Mouse (Mus musculus): Measurements from ENCODE around the gene Fbxo44. TPM values are rescaled to one million over a fixed set of nuclear protein-coding genes. Genes with fewer than 3 reads are reported as not detected.
"Not testable (repeated sequence)": the region's sequence is repeated elsewhere in the genome, so short reads cannot be mapped to it uniquely, and the experiment has no call there.

The Fbxo44 gene
- polyA plus RNA-seq, 1 experiment from 2014 or later = 2.9 TPM

DNA sequence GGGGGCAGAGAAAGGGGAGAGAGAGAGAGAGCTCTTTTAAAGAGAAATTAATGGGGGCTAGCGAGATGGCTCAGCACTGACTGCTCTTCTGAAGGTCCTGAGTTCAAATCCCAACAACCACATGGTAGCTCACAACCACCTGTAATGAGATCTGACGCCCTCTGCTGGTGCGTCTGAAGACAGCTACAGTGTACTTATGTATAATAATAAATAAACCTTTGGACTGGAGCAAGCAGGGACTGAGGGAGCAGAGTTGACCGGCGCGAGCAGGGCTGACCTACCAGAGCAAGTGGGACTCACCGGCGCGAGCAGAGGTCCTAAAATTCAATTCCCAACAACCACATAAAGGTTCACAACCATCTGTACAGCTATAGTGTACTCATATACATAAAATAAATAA lies 40.7 kb downstream of the Fbxo44 start:
- not testable (repeated sequence) for H3K36me3 ChIP-seq (ENCODE audit: control insufficient read depth, insufficient read depth, low read length); H3K27ac ChIP-seq (ENCODE audit: low read depth, low read length); H3K4me1 ChIP-seq (replicated peaks; ENCODE audit: control insufficient read depth, insufficient read depth, low read length); DNase-seq (ENCODE audit: low spot score); H3K9ac ChIP-seq (ENCODE audit: low read depth, low read length); H3K4me2 ChIP-seq; H3K9me3 ChIP-seq (ENCODE audit: control insufficient read depth, low read length); ATAC-seq (replicated peaks; ENCODE audit: low FRiP score); H3K4me3 ChIP-seq (ENCODE audit: low read depth, low read length); H3K27me3 ChIP-seq (replicated peaks; ENCODE audit: control insufficient read depth, insufficient read depth, low read length)
- 76% methylated on average over 9 of the region's 9 CpGs for WGBS

DNA sequence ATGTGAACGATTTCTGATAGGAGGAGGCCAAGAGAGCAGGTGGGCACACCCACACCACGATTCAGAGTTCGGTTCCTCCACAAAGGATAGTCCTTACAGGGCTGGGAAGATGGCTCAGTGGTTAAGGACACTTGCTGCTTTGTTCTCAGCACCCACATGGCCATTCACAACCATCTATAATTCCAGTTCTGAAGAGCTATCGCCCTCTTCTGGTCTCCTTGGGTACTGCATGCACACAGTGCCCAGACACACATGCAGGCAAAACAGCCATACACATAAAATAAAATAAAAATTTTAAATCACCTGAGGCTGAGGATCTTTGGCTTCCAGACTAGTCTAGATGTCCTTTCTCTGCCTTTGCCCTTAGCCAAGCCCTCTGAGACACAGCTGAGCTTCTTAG lies 42.9 kb downstream of the Fbxo44 start:
- Histone ChIP-seq H3K4me1 (replicated peaks; ENCODE audit: control insufficient read depth, insufficient read depth, low read length) (no peaks in the 10 kb centered on the region), H3K9ac (ENCODE audit: low read depth, low read length) (no peak overlapping the region), H3K9me3 (ENCODE audit: control insufficient read depth, low read length) (no peaks in the 10 kb centered on the region; the same call in 1 of the 2 replicates), H3K4me2 (no peak overlapping the region), H3K27ac (ENCODE audit: low read depth, low read length) (no peak overlapping the region), H3K36me3 (ENCODE audit: control insufficient read depth, insufficient read depth, low read length) (no peaks in the 10 kb centered on the region), H3K27me3 (replicated peaks; ENCODE audit: control insufficient read depth, insufficient read depth, low read length) (peaks cover 9% of the 10 kb centered on the region), H3K4me3 (ENCODE audit: low read depth, low read length) (no peak overlapping the region)
- 67% methylated on average over 4 of the region's 4 CpGs for WGBS
- DNase-seq (ENCODE audit: low spot score) = no peak
- ATAC-seq (replicated peaks; ENCODE audit: low FRiP score) = no peak

DNA sequence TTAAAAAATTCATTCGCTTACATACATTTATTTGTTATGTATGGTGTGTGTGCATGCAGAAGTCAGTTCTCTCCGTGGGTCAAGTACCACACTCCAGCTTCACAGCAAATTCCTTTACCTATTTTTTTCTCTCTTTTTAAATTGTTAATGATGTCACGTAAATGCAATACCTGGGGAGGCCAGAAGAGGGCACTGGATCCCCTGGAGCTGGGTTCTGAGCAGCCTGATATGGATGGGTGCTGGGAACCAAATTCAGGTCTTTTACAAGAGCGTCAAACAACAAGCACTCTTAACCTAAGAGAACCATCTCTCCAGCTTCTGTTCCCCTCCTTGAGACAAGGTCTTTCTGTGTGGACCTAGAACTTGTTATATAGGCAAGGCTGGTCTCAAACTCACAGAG lies 43.6 kb downstream of the Fbxo44 start:
- H3K36me3 ChIP-seq (ENCODE audit: control insufficient read depth, insufficient read depth, low read length) = no peaks in the 10 kb centered on the region
- H3K9me3 ChIP-seq (ENCODE audit: control insufficient read depth, low read length) = no peaks in the 10 kb centered on the region; the same call in 1 of the 2 replicates
- H3K4me2 ChIP-seq = no peak overlapping the region
- no peak overlapping the region for H3K4me3 ChIP-seq (ENCODE audit: low read depth, low read length)
- ATAC-seq (replicated peaks; ENCODE audit: low FRiP score) (no peak), DNase-seq (ENCODE audit: low spot score) (no peak)
- WGBS = 65% methylated on average over 4 of the region's 4 CpGs
- H3K27me3 ChIP-seq (replicated peaks; ENCODE audit: control insufficient read depth, insufficient read depth, low read length) = peaks cover 9% of the 10 kb centered on the region
- no peak overlapping the region for H3K27ac ChIP-seq (ENCODE audit: low read depth, low read length)
- H3K4me1 ChIP-seq (replicated peaks; ENCODE audit: control insufficient read depth, insufficient read depth, low read length) = no peaks in the 10 kb centered on the region
- H3K9ac ChIP-seq (ENCODE audit: low read depth, low read length) = no peak overlapping the region

DNA sequence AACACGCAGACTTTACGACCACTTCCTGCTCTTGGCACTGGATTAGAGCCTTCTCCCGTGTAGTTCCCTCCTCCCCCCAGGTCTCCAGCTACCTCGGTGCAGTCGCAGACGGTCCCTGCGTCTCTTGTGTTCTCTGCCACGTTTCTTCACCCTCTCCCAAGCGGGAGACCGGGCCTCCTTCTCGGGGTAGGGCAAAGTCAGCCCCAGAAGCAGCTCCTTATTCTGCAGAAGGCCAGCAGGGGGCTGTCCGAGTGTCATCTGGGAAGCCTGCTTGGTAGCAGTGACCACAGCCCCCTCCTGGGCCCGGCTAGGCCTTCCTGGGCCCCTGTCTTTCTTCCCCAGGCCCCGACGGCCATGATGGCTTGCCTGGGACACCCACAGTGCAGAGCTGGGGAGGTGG lies 44.8 kb downstream of the Fbxo44 start:
- peak; percentile 33; the same call in 1 of the 2 replicates for ATAC-seq (replicated peaks; ENCODE audit: low FRiP score)
- no peaks in the 10 kb centered on the region for H3K36me3 ChIP-seq (ENCODE audit: control insufficient read depth, insufficient read depth, low read length)
- 3% methylated on average over 15 of the region's 15 CpGs for WGBS
- no peak overlapping the region for H3K4me3 ChIP-seq (ENCODE audit: low read depth, low read length)
- no peak overlapping the region for H3K9ac ChIP-seq (ENCODE audit: low read depth, low read length)
- H3K27ac ChIP-seq (ENCODE audit: low read depth, low read length) = no peak overlapping the region
- no peaks in the 10 kb centered on the region for H3K4me1 ChIP-seq (replicated peaks; ENCODE audit: control insufficient read depth, insufficient read depth, low read length)
- no peaks in the 10 kb centered on the region; the same call in 1 of the 2 replicates for H3K9me3 ChIP-seq (ENCODE audit: control insufficient read depth, low read length)
- peak overlapping the region; percentile 18; the same call in 1 of the 2 replicates for H3K4me2 ChIP-seq
- H3K27me3 ChIP-seq (replicated peaks; ENCODE audit: control insufficient read depth, insufficient read depth, low read length) = peaks cover 3% of the 10 kb centered on the region
- no peak for DNase-seq (ENCODE audit: low spot score)

DNA sequence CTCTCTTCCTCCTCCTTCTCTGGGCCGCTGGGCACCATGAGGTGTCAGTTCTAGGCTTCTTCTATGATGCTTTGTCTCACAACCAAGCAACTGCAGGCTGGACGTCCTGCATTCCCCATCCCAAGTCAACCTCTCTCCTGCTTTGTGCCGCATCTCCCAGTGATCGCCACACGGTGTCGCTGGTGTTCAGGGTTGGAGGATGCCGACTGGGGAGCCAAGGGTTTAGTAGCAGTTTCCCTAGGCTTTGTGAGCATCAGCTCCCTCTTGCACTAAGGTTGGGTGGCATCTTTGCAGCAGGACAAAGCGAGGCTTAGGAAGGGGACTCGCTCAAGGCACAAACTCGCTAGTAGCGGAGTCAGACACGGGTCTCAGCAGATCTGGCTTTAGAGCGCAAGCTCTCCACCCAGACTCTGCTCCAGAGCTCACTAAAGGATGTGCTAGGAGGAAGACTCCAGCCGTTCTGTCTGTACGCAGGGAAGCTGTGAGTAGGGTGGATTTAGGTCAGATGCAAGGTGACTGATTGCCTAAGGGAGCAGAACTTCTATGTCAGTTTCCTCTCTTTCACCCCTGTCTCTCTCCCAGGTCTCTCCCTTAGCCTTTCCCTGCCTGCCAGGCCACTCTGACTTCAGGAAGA lies 45.4 kb downstream of the Fbxo44 start:
- no peak overlapping the region for H3K27ac ChIP-seq (ENCODE audit: low read depth, low read length)
- H3K9me3 ChIP-seq (ENCODE audit: control insufficient read depth, low read length) = no peaks in the 10 kb centered on the region; the same call in 1 of the 2 replicates
- WGBS = 6% methylated on average over 15 of the region's 15 CpGs
- ATAC-seq (replicated peaks; ENCODE audit: low FRiP score) (peak; percentile 56; the same call in 1 of the 2 replicates), DNase-seq (ENCODE audit: low spot score) (peak; percentile 81)
- no peak overlapping the region for H3K9ac ChIP-seq (ENCODE audit: low read depth, low read length)
- H3K36me3 ChIP-seq (ENCODE audit: control insufficient read depth, insufficient read depth, low read length) = no peaks in the 10 kb centered on the region
- no peaks in the 10 kb centered on the region for H3K4me1 ChIP-seq (replicated peaks; ENCODE audit: control insufficient read depth, insufficient read depth, low read length)
- no peak overlapping the region for H3K4me3 ChIP-seq (ENCODE audit: low read depth, low read length)
- H3K4me2 ChIP-seq = no peak overlapping the region
- peaks cover 3% of the 10 kb centered on the region for H3K27me3 ChIP-seq (replicated peaks; ENCODE audit: control insufficient read depth, insufficient read depth, low read length)

DNA sequence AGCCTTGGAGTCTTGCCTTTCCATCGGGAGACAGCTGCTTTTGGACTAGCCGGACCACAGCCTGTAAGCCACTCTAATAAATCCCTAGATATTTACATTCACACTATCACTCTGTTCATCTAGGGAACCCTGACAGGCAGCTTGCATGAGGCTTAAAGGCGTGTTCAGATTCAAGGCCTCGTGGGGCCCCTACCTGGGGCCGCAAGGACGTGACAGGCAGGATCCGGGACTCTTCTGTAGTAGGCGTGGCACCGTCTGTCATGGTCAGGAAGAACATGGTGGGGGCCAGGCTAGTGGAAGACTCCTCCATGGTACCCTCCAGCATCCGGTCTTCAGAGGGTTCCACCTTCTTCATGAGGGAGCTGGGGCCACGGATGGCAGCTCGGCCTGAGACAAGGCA lies 47.8 kb downstream of the Fbxo44 start:
- ATAC-seq (replicated peaks; ENCODE audit: low FRiP score) (no peak), DNase-seq (ENCODE audit: low spot score) (no peak)
- H3K27me3 ChIP-seq (replicated peaks; ENCODE audit: control insufficient read depth, insufficient read depth, low read length) = peaks cover 9% of the 10 kb centered on the region; the same call in 1 of the 2 replicates
- H3K4me1 ChIP-seq (replicated peaks; ENCODE audit: control insufficient read depth, insufficient read depth, low read length) = peaks cover 5% of the 10 kb centered on the region
- no peak overlapping the region for H3K4me2 ChIP-seq
- H3K4me3 ChIP-seq (ENCODE audit: low read depth, low read length) = no peak overlapping the region
- H3K36me3 ChIP-seq (ENCODE audit: control insufficient read depth, insufficient read depth, low read length) = no peaks in the 10 kb centered on the region
- H3K9ac ChIP-seq (ENCODE audit: low read depth, low read length) = no peak overlapping the region
- no peaks in the 10 kb centered on the region; the same call in 1 of the 2 replicates for H3K9me3 ChIP-seq (ENCODE audit: control insufficient read depth, low read length)
- no peak overlapping the region for H3K27ac ChIP-seq (ENCODE audit: low read depth, low read length)
- 69% methylated on average over 12 of the region's 12 CpGs for WGBS

DNA sequence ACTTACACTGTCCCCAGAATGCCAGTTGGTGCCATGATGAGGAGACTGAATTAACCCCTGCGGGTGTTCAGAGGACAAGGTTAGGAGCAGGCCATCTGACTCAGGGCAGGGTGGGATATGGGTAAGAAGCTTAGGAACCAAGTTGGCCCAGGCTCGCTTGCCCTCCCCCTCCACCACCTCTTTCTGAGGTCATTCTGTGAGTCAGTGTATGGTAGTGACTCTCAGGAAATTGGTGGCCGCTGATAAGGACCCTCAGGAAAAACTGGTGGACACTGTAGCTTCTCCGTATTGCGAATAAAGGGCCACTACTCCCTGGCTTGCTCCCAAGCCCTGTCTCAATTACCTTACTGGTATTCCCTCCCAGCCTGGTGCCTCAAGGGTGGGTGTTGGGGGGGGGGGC lies 51.1 kb downstream of the Fbxo44 start:
- no peak overlapping the region for H3K4me3 ChIP-seq (ENCODE audit: low read depth, low read length)
- H3K4me2 ChIP-seq = peak overlapping the region; percentile 18; the same call in 1 of the 2 replicates
- H3K4me1 ChIP-seq (replicated peaks; ENCODE audit: control insufficient read depth, insufficient read depth, low read length) = peaks cover 7% of the 10 kb centered on the region
- WGBS = 32% methylated on average over 5 of the region's 5 CpGs
- no peaks in the 10 kb centered on the region for H3K36me3 ChIP-seq (ENCODE audit: control insufficient read depth, insufficient read depth, low read length)
- ATAC-seq (replicated peaks; ENCODE audit: low FRiP score) = peak; percentile 52
- no peak for DNase-seq (ENCODE audit: low spot score)
- H3K9ac ChIP-seq (ENCODE audit: low read depth, low read length) = no peak overlapping the region
- H3K27ac ChIP-seq (ENCODE audit: low read depth, low read length) = no peak overlapping the region; the same call in 1 of the 2 replicates
- H3K9me3 ChIP-seq (ENCODE audit: control insufficient read depth, low read length) = no peaks in the 10 kb centered on the region
- H3K27me3 ChIP-seq (replicated peaks; ENCODE audit: control insufficient read depth, insufficient read depth, low read length) = peaks cover 9% of the 10 kb centered on the region; the same call in 1 of the 2 replicates

DNA sequence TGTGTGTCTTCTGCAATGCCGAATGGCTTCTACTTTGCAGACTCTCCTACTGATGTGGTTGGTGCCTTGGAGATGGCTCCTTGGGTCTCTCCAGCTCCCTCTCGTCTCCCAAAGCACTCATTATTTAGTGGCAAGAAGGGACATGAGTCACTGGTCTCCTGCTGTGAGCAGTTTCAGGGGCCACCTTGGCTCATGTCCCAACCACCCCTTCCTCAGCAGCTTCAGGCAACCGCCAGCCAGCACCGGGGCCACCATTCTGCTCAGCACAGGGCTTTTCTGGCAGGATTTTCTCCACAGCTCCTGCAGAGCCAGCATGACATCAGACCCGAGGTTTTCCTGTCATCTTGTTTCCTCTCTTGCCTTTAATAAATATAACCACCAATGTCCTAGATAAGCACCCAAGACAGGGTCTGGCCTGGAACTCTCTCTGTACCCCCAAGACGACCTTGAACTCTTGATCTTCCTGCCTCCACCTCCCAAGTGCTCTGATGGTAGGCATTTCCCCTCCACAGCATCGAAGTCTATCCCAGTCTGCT lies 51.6 kb downstream of the Fbxo44 start:
- H3K9me3 ChIP-seq (ENCODE audit: control insufficient read depth, low read length) = no peaks in the 10 kb centered on the region
- peaks cover 7% of the 10 kb centered on the region for H3K4me1 ChIP-seq (replicated peaks; ENCODE audit: control insufficient read depth, insufficient read depth, low read length)
- H3K27ac ChIP-seq (ENCODE audit: low read depth, low read length) = no peak overlapping the region
- ATAC-seq (replicated peaks; ENCODE audit: low FRiP score) (peak; percentile 40), DNase-seq (ENCODE audit: low spot score) (no peak)
- H3K4me3 ChIP-seq (ENCODE audit: low read depth, low read length) = no peak overlapping the region
- H3K9ac ChIP-seq (ENCODE audit: low read depth, low read length) = no peak overlapping the region
- no peaks in the 10 kb centered on the region for H3K36me3 ChIP-seq (ENCODE audit: control insufficient read depth, insufficient read depth, low read length)
- peak overlapping the region; percentile 18; the same call in 1 of the 2 replicates for H3K4me2 ChIP-seq
- H3K27me3 ChIP-seq (replicated peaks; ENCODE audit: control insufficient read depth, insufficient read depth, low read length) = peaks cover 9% of the 10 kb centered on the region; the same call in 1 of the 2 replicates
- 26% methylated on average over 7 of the region's 7 CpGs for WGBS

All from liver, embryonic 11.5 days (tissue).